Mouse (Mus musculus): ENCODE measurements around the gene Pnpla2.
A peak's percentile ranks its signal among the peaks of the same experiment; 100 is the strongest.
"Not testable (repeated sequence)": the region's sequence is repeated elsewhere in the genome, so short reads cannot be mapped to it uniquely, and the experiment has no call there.

Gene Pnpla2

DNA sequence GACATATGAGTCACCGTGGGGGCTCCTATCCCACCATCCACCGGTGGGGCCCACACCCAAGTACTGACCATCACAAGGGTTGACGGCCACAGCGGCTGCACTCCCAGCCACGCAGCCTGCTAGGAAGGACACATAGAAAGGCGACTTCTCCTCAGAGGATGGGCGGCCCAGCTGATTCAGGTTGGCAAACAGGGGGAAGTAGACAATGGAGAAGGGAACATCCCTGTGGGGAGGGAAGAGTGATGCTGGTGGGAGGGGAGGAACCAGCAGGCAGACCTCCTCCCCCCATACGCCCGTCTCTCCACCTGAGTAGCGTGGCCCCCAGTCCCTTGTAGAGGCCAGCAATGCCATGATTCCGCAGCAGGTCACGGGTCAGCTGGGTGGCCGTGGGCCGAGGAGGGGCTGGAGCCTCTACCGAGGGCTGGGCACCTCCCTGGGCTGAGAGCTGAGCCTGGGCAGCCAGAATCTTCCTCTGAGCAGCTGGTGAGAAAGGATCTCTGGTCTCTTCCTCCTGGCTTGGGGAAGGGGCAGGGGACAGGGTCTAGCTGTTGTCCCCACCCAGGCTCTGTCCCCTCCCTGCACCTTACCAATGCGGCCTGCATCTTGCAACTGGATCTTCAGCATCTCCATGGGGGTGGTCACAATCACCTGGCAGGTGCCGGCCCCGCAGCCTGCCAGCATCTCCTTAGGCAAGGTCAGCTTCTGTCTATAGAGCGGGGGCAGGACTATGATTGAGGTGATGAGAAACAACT lies 23.4 kb upstream of the Pnpla2 start:
- no peak for DNase-seq (ENCODE audit: low spot score in 2 of 2)

DNA sequence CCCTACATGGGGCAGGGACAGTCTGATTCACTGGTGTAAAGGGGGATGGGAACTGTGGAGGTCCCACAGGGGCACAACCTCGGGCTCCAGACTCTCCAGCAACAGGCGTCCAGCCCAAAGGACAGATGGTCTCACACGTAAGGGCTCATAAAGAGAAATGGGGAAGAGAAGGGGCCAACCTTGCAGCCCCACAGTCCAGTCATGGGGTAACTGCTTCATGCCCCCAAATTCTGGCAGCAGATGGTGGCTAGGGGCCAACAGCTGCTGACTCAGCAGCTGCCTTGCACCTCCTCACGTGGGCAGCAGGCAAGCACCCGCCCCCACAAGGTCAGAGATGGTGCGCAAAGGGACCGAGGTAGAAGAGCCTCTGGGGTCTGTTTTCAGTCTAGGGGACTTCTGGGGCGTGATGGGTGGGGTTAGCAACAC lies 22.8 kb upstream of the Pnpla2 start:
- DNase-seq (ENCODE audit: low spot score in 2 of 2): no peak

DNA sequence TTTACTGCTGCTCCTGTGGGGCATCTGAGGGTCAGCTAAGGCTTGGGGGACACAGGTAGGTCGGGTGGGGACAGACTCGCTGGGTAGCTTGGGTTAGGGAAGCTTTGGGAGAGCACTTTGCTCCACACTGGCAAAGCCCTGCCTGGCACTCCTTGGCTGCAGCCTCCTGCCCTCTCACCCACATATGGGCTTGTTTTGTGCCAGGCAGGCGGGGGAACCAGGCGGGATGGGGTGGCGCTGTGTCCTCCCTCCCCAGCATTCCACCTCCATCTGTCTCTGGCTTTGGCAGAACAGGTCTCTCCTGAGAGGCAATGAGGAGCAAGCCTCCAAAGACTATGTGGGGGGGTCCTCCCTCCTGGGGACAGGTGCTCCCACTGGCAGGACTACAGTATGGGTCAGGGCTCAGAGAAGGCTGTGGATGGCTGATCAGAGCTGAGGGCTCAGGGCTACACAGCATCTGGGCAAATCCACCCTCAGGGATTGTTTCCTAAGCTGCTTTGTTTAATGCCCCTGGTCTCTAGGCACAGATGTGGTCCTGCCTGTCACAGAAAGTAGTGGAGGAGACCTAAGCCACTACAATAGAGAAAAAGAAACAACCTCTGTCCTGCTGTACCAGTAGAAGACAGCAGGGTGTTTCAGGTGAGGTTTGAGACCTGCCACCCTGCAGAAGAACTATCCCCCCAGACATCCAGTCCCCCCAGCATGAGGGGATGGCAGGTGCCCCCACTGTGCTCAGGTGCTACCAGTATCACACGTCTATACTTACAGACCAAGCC lies 22.1 kb upstream of the Pnpla2 start:
- DNase-seq (ENCODE audit: low spot score in 2 of 2): no peak

DNA sequence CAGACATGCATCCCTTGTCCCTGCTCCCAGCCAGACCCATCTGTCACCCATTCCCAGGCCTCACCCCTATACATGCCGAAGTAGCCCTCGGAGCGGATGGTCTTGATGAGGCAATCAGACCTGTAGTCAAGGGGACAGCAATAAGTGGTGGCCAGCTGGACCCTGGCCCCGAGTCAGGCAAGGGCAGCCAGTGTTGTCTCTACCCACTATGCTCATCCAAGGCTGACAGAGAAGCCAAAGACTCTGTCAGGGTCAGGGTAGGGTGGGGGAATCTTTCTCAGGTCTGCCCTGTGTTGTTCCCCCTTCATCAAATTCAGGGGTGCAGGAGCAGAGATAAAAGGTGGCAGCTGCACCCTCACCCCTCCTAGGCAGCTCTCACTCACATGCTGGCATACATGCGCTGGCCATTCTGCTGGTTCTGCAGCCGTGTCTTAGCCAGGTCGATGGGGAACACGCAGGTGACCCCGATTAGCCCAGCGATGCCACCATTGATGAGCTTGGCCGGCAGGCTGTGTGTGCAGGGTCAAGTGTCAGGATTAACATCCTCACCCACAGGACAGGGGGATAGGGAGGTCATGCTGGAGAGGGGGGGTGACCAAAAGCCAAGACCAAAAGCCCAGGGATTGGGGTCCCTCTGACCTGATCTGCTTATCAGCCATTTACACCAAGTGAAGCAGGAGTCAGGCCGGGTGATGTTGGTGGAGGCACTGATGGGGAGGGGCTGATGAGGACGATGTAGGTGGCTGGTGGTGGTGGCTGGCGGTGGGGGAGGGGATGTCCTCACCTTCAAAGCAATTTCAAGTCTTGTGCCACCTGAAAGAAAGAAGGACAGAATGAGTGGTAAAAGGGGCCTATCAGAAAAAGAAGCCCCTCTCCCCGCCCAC lies 21.2 kb upstream of the Pnpla2 start:
- no peak for DNase-seq (ENCODE audit: low spot score in 2 of 2)

DNA sequence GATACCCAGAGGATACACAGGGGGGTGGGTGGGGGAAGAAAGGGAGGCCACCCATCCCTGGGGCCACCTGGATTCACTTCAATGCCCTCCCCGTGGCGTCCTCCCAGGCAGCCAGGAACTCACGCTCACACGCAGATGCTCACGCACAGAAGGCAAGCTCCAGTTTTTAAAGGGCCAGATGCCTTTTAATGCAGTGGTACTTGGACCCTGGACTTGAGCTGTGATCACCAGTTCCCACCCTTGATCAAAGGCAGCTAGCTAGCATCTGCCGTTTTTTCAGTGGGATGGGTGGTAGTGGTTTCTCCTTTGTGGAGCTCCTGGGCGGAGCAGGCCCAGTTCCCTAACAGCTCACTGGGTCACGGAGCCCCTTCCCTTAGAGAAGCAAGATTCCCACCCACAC lies 20.5 kb upstream of the Pnpla2 start:
- no peak for DNase-seq (ENCODE audit: low spot score in 2 of 2)

DNA sequence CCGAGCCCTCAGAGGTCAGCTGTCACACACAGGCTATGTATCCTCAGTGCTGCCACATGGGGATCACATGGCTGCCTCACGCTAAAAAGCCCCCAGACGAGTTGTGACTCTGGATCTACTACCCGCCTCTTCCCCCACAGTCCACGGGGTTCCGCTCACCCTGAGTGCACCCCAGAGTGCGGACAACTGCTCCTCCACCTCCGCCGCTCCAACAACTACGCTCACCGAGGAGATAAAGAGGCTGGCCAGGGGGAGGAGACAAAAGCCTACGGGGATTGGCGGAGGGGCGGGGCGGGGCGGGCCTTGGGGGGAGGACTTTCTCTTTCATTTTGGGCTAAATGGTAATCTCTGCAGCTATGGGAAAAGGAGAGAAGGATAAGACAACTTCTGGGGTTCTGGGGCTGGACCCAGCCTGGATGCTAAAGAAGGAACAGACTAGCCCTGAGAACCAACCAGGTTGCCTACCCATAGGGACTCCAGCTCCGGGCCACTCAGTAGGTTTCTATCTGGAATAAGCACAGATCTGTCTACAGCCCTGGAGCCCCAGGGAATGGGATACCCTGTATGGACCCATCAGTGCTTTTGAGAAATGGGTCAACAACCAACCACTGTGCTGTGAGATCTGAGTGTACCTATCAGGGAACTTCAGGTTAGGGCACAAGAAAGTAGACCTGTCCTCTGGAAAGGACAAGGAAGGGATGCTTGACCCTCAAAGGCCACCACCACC lies 19.7 kb upstream of the Pnpla2 start:
- DNase-seq (ENCODE audit: low spot score in 2 of 2): peak in 1 of 2 experiments; percentile 54

DNA sequence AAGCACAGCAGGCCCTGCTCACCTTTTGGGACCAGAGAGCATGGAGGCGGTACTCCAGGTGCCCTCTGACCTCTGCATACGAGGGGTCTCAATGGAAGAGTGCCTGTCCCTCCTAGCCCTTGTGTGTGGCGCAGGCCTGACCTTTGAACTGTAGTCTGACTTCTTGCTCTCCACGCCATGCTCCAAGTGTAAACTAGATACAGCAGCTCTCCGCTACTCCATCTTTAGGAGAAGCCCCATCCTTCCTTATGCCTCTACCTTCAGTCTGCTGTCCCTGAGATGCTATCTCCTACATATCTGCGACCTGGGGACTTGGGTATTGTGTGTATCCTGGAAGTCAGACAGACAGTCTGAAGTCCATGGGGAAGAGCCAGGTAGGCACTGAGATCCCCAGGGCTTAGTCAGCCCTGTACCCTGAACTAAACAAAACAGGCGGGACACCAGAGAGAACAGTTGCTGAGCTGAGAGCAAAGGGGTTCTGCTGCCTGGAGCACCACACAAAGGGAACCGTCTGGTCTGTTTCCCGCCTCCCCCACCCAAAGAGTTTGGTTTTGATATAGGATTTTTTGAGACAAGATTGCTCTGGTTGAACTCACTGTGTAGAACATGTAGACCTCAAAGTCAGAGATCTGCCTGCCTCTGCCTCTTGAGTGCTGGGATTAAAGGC lies 19.0 kb upstream of the Pnpla2 start:
- DNase-seq (ENCODE audit: low spot score in 2 of 2): no peak

DNA sequence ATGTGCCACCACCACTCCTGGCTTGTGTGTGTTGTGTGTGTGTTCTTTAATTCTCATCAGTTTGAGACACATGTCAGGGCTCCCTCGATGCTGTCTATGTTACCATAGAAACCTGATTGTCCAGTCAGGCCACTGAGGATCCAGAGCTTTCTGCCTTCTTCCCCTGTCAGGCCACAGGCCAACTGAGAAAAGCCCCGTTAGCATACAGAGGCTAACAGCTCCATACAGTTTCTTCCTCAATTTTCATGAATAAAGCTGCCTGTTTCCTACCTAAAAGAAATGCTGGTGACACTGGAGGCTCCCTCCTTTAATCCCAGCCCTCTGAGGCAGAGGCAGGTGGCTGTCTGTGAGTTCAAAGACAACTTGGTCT lies 18.5 kb upstream of the Pnpla2 start:
- no peak for DNase-seq (ENCODE audit: low spot score in 2 of 2)

DNA sequence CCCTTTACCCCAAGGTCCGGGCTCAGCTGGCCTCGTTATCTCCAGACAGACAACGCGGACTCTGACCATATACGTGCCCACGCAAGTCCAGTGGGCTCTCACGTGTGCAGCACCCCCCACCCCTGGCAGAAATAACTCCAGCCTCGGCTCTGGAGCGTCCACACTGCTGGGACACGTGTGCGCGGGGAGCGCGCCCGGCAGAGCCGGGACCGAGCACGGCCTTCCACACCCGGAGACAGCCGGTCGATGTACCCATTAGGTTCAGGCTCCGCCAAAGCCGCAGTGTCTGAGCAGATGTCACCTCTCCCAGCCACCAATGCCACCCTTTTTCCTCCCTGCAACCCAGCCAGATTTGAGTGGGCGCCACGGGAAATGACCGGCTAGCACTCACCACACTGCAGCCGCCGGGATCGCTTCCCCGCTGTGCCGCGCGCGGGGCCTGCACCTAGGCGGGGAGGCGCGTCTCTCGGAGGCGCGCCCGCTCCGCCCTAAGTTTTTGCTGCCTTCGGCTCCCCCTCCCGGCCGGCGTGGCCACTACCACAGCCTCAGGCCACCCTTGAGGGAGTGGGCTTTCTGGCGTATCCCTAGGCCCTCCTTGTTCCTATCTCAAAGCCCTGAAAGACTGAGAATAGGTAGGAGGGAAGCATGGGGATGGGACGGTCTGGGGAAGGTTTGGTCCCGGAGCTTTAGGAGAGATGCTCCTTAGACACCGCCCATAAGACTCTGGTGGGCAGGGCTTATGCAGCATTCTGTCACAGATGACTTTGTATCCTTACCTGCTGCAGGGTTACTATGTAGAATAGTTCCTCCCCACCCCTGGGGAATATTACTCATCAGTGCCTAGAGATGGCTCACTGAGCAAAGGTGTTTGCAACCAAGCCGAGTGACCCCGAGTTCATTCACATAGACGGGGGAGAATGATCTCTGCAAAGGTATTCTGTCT lies 17.5 kb upstream of the Pnpla2 start, which contains the start of gene Slc25a22:
TSS of gene Slc25a22 (minus strand) at position 715 of the 943 bp plus-strand sequence.
- DNase-seq (ENCODE audit: low spot score in 2 of 2): peak; percentile 67 to 80

DNA sequence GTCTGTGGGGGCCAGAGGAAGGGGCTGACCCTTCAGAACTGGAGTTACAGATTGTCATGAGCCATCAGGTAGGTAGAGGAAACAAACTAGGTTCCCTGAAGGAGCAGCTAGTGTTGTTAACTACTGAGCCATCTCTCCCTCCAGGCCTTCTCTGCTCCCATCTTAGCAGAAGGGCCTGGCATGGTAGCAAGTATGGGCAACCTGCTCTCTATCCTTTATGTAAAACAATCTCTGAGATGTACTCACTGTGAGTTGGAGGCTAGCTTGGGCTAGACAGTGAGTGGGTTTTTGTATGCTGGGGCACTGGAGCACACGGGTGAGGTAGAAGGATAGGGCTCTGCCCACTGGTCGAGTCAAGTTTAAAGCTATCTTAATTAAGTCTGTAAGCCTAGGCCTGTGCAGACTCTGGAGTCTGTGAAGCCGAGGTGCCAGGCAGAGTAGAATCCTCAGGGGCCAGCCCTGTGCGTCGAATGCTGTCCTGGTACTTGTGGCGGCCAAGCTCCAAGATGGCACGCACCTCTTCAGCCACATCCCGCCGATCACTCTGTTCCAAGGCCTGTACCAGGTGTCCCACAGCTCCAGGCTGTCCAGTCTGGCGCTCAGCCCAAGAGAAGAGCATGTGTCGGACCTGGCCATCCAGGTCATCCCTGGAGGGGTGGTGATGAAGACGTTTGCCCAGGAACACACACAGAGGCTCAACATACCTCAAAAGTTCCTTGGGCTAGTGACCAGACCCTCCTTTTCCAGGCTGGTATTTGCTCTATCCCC lies 16.6 kb upstream of the Pnpla2 start:
- no peak for DNase-seq (ENCODE audit: low spot score in 2 of 2)

DNA sequence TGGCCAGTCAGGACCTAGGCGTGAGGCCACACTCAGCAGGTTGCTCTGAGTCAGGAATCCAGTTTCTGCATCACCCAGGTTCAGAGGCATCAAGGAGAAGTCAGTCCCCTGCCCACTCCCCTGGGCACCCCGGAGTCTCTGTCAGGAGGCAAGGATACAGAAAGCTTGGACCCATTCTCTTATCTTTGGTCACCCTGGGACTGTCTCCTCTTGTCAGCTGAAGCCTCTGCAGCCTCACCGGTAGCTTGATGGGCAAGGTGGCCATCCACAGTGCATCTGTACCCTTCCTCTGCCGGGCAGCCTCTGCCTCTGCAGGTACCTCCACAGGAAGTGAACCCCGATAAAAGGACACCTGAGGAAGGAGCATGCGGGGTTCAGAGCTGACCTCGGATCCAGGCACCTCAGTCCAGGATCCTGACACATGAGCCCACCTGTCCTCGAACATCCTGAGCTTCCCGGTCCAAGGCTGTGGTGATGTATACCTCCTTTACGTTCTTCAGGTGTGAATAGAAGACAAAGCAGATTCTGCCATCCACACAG lies 15.8 kb upstream of the Pnpla2 start:
- DNase-seq (ENCODE audit: low spot score in 2 of 2): no peak

DNA sequence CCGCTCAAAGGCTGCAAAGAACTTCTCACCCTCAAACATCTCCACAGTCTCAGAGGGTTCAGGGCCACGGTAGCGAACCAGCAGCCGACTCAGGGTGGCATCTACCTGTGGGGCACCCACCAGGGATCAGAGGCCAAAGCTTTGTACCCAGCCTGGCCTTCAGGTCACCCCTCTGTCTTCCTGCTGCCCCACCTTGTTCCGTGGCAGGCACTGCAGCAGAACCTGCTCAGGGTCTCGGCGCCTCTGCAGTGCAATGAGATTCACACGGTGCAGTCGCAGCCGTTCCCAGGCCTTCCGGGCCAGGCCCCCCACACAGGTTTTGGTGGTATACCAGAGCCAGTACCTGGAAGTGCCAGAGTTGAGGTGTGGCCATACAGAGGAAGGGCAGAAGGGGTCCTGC lies 15.2 kb upstream of the Pnpla2 start:
- no peak for DNase-seq (ENCODE audit: low spot score in 2 of 2)

DNA sequence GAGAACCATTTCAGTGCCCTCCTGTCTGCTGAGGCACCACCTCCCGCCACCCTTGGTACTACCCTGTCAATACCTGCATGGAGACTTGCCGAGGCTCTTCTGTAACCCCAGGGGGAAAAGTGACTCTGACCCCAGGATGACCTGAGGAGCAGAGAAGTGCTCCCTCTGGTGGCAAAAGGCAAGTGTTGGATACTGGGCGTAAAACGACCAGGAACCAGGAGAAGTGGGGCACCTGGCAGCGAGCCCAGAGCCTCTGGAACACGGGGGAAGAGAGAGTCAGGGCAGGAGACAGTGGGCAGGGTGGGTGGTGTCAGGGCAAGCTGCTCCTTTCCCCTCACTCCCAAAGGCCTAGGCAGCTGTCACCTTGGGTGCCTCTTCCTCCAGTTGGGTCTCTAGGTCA lies 14.4 kb upstream of the Pnpla2 start:
- DNase-seq (ENCODE audit: low spot score in 2 of 2): peak in 1 of 2 experiments; percentile 50

DNA sequence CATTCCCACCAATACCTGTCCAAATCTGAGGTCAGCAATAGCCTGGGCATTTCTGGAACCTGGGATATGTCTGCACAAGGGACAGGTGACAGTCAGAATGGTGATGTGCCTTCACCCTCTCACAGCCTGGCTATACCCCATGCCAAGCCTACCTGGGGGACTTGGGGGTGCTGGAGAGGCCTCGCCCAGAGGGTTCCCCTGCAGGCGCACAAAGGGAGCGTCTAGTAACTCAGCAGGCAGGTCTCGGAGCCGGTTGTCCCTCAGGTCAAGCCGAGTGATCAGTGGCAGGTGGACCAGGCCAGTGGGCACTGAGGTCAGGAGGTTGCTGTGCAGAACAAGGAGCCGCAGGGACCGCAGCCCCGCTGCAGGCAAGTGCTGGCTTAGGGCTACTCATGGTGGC lies 13.5 kb upstream of the Pnpla2 start:
- DNase-seq (ENCODE audit: low spot score in 2 of 2): no peak

DNA sequence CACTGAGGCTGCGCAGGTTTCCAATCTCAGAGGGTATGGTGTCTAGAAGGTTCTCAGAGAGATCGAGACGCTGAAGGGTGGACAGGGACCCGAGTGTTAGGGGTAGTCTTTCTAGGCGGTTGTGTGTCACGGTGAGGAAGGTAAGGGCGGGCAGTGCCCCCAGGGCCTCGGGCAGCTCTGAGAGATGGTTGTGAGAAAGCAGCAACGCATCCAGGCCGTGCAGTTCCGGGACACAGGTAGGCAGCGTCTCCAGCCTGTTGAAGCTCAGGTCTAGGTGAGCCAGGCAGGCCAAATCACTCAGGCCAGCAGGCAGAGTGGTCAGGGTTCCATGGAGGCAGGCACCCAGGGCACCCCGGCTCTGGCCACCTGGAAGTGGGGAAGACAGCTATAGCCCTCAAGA lies 12.8 kb upstream of the Pnpla2 start:
- DNase-seq (ENCODE audit: low spot score in 2 of 2): no peak

DNA sequence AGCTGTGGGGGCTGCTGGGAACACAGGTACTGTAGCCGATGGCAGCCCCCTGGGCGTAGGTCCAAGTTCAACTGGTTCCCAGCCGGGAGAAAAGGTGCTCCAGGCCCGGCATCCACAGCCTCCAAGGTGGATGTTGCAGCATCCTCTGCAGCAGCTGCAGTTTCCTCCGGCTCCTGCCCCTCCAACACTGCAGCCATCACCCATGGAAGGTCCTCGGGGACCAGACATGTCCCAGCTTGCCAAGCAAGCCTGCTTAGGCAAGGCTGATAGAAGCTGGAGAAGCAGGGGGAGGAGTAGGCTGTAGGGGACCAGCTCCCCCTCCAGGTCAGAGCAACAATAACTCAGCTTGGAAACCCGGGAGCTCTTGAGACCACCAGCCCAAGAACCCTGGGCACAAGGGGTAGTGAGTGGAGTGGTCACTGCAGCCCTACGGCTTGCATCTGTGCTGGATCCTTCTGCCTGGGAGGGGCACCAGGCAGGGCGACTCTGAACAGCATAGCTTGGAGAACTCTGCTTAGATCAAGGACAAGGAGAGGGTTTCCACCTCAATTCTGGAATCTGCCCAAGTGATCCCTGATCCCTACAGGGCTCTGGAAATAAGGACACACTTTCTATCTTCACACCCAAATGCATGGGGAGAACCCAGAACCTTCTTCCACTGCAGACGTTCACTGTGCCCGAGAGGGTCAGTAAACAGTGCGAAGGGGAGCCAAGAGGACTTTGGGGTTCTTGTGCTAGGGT lies 11.7 kb upstream of the Pnpla2 start:
- no peak for DNase-seq (ENCODE audit: low spot score in 2 of 2)

DNA sequence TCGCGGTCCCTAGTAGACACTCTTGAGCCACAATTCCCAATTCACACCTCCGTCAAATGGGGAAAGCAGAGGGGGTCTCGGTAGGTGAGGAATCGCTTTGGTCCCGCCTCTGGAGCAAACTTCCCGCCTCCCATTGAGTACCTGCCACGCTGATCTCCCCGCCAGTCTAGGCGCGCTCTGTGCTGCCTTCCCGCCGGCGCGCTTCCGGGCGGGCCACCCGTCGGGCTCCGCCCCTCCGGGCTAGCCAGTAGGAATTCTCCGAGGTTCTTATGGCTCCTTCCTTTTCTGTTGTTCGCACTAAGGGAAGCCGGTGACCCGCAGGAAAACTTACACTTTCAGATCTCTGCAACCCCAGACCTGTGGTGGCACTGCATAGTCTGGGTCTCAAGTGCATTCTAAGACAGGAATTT lies 11.2 kb upstream of the Pnpla2 start, which contains the start of gene Pidd1:
TSS of gene Pidd1 (minus strand) at position 198 of the 410 bp plus-strand sequence.
- peak; percentile 51 to 53 for DNase-seq (ENCODE audit: low spot score in 2 of 2)

DNA sequence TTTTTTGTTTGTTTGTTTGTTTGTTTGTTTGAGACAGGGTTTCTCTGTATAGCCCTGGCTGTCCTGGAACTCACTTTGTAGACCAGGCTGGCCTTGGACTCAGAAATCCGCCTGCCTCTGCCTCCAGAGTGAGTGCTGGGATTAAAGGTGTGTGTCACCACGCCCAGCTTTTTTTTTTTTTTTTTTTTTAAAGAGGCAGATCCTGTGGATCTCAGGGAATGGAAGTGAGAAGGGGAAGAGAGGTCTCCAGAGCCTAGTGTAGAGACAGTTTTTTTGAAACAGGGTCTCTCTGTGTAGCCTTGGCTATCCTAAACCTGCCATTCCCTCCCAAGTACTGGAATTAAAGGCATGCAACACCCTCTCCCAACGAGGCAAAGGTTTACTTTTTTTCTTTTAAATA lies 8.6 kb upstream of the Pnpla2 start:
- DNase-seq (ENCODE audit: low spot score in 2 of 2): not testable (repeated sequence)

All from spleen, postnatal 14 days (tissue).